Mouse (Mus musculus): Measurements from ENCODE around the gene Gm10382. TPM values are rescaled to one million over a fixed set of nuclear protein-coding genes. Genes with fewer than 3 reads are reported as not detected.
A peak's percentile ranks its signal among the peaks of the same experiment; 100 is the strongest.

Gm10382 gene
- polyA plus RNA-seq (2021), result 4.1 TPM

GRCm38 (mm10) chr5:125389131-125389578 is at the start of gene Gm10382:
Gene Gm10382, plus strand, starts transcription at chr5:125389322.
- ChIA-PET POLR2A (interaction anchor here (0.8 to 1.3 kb wide), 2 partner anchors 16 to 87 kb away, joined by 3 to 4 read pairs; no protein-coding TSS in a partner anchor), CTCF (no interaction called here)
- ATAC-seq (no peak), DNase-seq (ENCODE audit: low read depth, low spot score) (no peak)
- no peaks in the 10 kb centered on the region for H3K27me3 ChIP-seq
- in situ Hi-C loops (cut with MboI; ENCODE audit: low pct_unique_long_range_greater_than_20kb), result no loop called here
- TF ChIP-seq CTCF (IDR thresholded peaks at IDR 0.05), result no peak

GRCm38 (mm10) chr5:125339851-125340531 is 49.1 kb upstream of the Gm10382 start:
- TF ChIP-seq CTCF (IDR thresholded peaks at IDR 0.05), result no peak
- in situ Hi-C loops (cut with MboI; ENCODE audit: low pct_unique_long_range_greater_than_20kb), result no loop called here
- ChIA-PET POLR2A (interaction anchor here (1.0 to 1.1 kb wide), 2 partner anchors 8 to 14 kb away, joined by 3 read pairs; no protein-coding TSS in a partner anchor), CTCF (interaction anchor here (0.8 to 2.0 kb wide), 3 partner anchors 8 to 71 kb away, joined by 3 to 5 read pairs (median 4); no protein-coding TSS in a partner anchor)
- H3K27me3 ChIP-seq, result no peaks in the 10 kb centered on the region
- DNase-seq (ENCODE audit: low read depth, low spot score), result no peak
- no peak for ATAC-seq

DNA sequence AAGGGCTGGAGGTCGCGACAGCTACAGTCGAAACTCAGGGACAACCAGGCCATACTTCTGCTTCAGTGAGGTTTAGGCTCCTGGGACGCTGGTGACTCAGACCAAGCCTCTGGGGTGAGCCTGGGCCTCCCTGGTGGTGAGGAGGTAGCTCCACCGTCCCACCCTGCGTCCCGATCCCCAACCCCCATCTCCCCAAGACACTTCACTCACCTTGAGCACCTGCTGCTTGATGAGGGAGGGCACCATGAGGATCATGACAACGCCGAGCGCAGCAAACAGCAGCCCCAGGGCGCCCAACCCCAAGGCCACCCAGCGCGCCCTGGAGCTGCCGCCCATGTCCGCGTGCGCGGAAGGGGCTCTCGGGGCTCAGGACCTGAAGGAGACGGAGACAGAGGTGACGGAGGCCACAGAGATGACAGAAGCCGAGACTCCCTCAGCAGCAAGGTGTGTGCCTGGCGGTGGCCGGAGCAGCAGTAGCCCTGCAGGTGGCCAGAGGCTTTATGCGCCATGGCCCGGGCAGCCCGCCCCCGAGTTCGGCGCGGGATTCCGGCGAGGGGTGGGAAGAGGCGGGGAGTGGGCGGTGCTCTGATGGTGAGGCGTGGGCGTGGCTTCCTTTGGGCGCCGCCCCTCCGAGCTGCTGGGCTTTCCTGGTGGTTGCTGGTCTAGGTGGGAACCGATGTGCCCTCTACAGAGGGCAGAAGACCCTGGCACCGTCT is 48.4 kb upstream of the Gm10382 start, which contains the start of gene Scarb1:
Gene Scarb1 (minus strand): TSS at position 548 of the 716 bp plus-strand sequence.
- ATAC-seq (peak; percentile 74), DNase-seq (ENCODE audit: low read depth, low spot score) (no peak)
- no peaks in the 10 kb centered on the region for H3K27me3 ChIP-seq
- POLR2A ChIA-PET, result interaction anchor here (0.9 to 1.1 kb wide), 4 partner anchors 9 to 28 kb away, joined by 3 to 4 read pairs (median 3); no protein-coding TSS in a partner anchor
- in situ Hi-C loops (cut with MboI; ENCODE audit: low pct_unique_long_range_greater_than_20kb), result no loop called here
- CTCF ChIA-PET, result interaction anchor here (0.8 to 2.0 kb wide), 3 partner anchors 7 to 72 kb away, joined by 3 to 5 read pairs (median 4); no protein-coding TSS in a partner anchor
- no peak for TF ChIP-seq CTCF (IDR thresholded peaks at IDR 0.05)

DNA sequence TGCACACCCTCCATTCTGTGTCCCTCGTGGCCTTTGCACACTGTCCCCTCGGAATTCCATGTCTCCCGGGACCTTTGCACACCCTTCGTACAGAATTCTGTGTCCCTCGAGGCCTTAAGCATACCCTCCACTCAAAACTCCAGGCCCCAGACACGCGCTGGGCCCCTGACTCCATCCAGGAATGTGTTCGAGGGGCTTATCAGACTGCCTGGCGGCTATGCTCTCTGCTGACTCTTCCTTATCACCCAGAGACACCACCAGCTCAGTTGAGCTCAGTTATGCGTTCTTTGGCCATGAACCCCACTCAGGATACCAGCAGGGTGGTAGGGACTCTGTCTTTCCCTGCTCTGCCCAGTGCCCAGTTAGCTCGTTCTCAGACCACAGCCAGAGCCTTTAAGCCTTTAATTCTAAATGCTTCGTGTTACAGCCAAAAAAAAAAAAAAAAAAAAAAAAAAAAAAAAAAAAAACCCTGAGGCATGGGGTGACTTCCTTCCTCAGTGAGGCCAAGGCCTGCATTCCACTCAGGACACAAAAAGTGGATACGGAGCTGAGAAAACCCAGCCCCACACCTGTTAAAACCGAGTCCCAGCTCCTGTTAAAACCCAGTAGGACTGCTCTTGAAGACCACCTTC is 47.5 kb upstream of the Gm10382 start:
- POLR2A ChIA-PET, result interaction anchor here (0.9 to 1.0 kb wide), 2 partner anchors 11 to 29 kb away, joined by 3 to 4 read pairs; no protein-coding TSS in a partner anchor
- ATAC-seq, result no peak

GRCm38 (mm10) chr5:125344296-125344695 is 44.8 kb upstream of the Gm10382 start:
- ATAC-seq, result no peak
- DNase-seq (ENCODE audit: low read depth, low spot score), result no peak
- in situ Hi-C loops (cut with MboI; ENCODE audit: low pct_unique_long_range_greater_than_20kb), result no loop called here
- ChIA-PET CTCF (interaction anchor here (1.1 kb wide), 1 partner anchor 44 kb away, joined by 3 read pairs; no protein-coding TSS in a partner anchor), POLR2A (no interaction called here)
- TF ChIP-seq CTCF (IDR thresholded peaks at IDR 0.05), result no peak
- H3K27me3 ChIP-seq, result no peaks in the 10 kb centered on the region

More for the DNA sequence above, 47.5 kb upstream of the Gm10382 start:
- no peak for DNase-seq (ENCODE audit: low read depth, low spot score)
- CTCF ChIA-PET, result interaction anchor here (1.3 to 2.0 kb wide), 2 partner anchors 9 to 27 kb away, joined by 4 to 5 read pairs; no protein-coding TSS in a partner anchor
- no peaks in the 10 kb centered on the region for H3K27me3 ChIP-seq
- in situ Hi-C loops (cut with MboI; ENCODE audit: low pct_unique_long_range_greater_than_20kb), result no loop called here
- no peak for TF ChIP-seq CTCF (IDR thresholded peaks at IDR 0.05)

GRCm38 (mm10) chr5:125348067-125348466 is 41.1 kb upstream of the Gm10382 start:
- CTCF ChIA-PET, result interaction anchor here (0.7 to 4.8 kb wide), 8 partner anchors 8 to 466 kb away, joined by 3 to 46 read pairs (median 4); no protein-coding TSS in a partner anchor
- in situ Hi-C loops (cut with MboI; ENCODE audit: low pct_unique_long_range_greater_than_20kb), result no loop called here
- no peak for DNase-seq (ENCODE audit: low read depth, low spot score)
- H3K27me3 ChIP-seq, result no peaks in the 10 kb centered on the region
- POLR2A ChIA-PET, result interaction anchor here (1.1 kb wide), 1 partner anchor 9 kb away, joined by 3 read pairs; no protein-coding TSS in a partner anchor
- no peak for TF ChIP-seq CTCF (IDR thresholded peaks at IDR 0.05)
- no peak for ATAC-seq

- DNase-seq (ENCODE audit: low read depth, low spot score), result no peak
- in situ Hi-C loops (cut with MboI; ENCODE audit: low pct_unique_long_range_greater_than_20kb), result no loop called here
- ChIA-PET POLR2A (interaction anchor here (1.1 kb wide), 1 partner anchor 9 kb away, joined by 3 read pairs; no protein-coding TSS in a partner anchor), CTCF (interaction anchor here (0.7 to 4.8 kb wide), 8 partner anchors 8 to 466 kb away, joined by 3 to 46 read pairs (median 4); no protein-coding TSS in a partner anchor)
- no peak for TF ChIP-seq CTCF (IDR thresholded peaks at IDR 0.05)
- H3K27me3 ChIP-seq, result no peaks in the 10 kb centered on the region
- ATAC-seq, result no peak
Observed at GRCm38 (mm10) chr5:125348487-125348886, 40.6 kb upstream of the Gm10382 start.

DNA sequence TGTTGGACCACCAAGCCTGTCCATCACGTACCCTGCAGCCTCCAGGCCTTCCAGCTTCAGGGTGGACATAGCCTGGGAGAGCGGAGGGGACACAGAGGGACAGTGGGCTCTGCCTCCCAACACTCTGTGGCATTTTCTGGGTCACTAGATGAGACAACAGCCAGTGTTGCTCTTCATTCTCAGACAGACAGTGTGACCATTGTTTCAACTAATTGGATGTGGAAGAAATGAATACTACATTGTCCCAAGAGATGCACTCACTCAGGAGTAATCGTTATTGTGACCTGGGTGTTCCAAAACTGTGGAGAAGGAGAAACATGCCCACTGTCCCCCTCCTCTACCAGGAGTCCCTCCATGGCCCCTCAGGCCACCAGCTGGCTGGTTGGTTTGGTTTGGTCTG is 39.7 kb upstream of the Gm10382 start:
- ChIA-PET CTCF (interaction anchor here (0.7 to 4.8 kb wide), 4 partner anchors 8 to 77 kb away, joined by 3 to 46 read pairs (median 4); no protein-coding TSS in a partner anchor), POLR2A (no interaction called here)
- H3K27me3 ChIP-seq, result no peaks in the 10 kb centered on the region
- no peak for DNase-seq (ENCODE audit: low read depth, low spot score)
- no peak for TF ChIP-seq CTCF (IDR thresholded peaks at IDR 0.05)
- in situ Hi-C loops (cut with MboI; ENCODE audit: low pct_unique_long_range_greater_than_20kb), result no loop called here
- no peak for ATAC-seq

DNA sequence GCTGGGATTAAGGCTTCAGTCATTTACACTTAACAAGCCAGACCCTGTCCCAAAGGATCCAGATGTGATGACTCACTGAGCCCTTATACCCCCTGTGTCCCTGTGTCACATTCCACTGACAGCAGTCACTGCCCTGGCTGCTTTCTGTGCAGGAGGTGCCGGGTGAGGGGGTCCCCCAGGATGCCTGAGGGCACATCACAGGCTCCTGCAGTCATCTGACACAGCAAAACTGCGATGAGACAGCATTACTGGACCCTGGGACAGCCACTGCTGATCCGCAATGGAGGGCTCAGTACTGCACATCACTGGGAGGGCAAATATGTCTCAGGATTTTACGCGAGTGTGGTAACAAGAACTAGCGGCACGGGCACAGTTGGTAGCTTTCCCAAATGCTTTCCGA is 38.1 kb upstream of the Gm10382 start:
- in situ Hi-C loops (cut with MboI; ENCODE audit: low pct_unique_long_range_greater_than_20kb), result loop anchor here (5.0 kb wide), 2 partner anchors 79 to 439 kb away; no protein-coding TSS in a partner anchor
- ChIA-PET CTCF (interaction anchor here (1.5 to 4.8 kb wide), 3 partner anchors 9 to 148 kb away, joined by 3 to 46 read pairs (median 4); no protein-coding TSS in a partner anchor), POLR2A (interaction anchor here (0.6 kb wide), 1 partner anchor 51 kb away, joined by 3 read pairs; no protein-coding TSS in a partner anchor)
- ATAC-seq (peak; percentile 25), DNase-seq (ENCODE audit: low read depth, low spot score) (no peak)
- no peaks in the 10 kb centered on the region for H3K27me3 ChIP-seq
- TF ChIP-seq CTCF (IDR thresholded peaks at IDR 0.05), result no peak
